Mouse (Mus musculus) ES-E14 (cell line): ENCODE data around the gene Zfp366. TPM values are rescaled to one million over a fixed set of nuclear protein-coding genes. Genes with fewer than 3 reads are reported as not detected.

Experiments
- DNase-seq: peaks from one replicate; pipeline ENCODE4 v3.0.0-alpha.2; 2013; ENCODE audit warnings: low read depth, low spot score
- H3K27ac ChIP-seq: 2 replicates; pipeline ENCODE4 v1.5.1; 2012; ENCODE audit warnings: low read depth, mild to moderate bottlenecking, low read length, moderate library complexity, mixed read lengths; ENCODE audit not compliant: poor library complexity, insufficient read depth, severe bottlenecking
- H3K36me3 ChIP-seq: 2 replicates; pipeline ENCODE4 v1.6.1; 2012; ENCODE audit warnings: mild to moderate bottlenecking, low read length, moderate library complexity, mixed read lengths; ENCODE audit not compliant: control insufficient read depth, poor library complexity, insufficient read depth, severe bottlenecking
- H3K4me1 ChIP-seq, 2 experiments: fragments of 150-350 bp in 1 of 2; sonication (generic) in 1 of 2; 2 replicates each; pipeline ENCODE4 v1.6.1; 2012; ENCODE audit warnings: low read length in 2 of 2, mild to moderate bottlenecking in 1 of 2, mixed read lengths in 1 of 2; ENCODE audit not compliant: control insufficient read depth in 2 of 2, insufficient read depth in 2 of 2, poor library complexity in 1 of 2
- H3K4me3 ChIP-seq, 2 experiments: fragments of 150-350 bp in 1 of 2; sonication (generic) in 1 of 2; 2 replicates each; pipeline ENCODE4 v1.5.1; 2012; ENCODE audit warnings: low read length in 2 of 2, low read depth in 1 of 2, mild to moderate bottlenecking in 1 of 2, mixed read lengths in 1 of 2; ENCODE audit not compliant: insufficient read depth in 1 of 2, poor library complexity in 1 of 2, severe bottlenecking in 1 of 2
- H3K9ac ChIP-seq: 2 replicates; pipeline ENCODE4 v1.6.1; 2012; ENCODE audit warnings: low read depth, mild to moderate bottlenecking, low read length, mixed read lengths; ENCODE audit not compliant: poor library complexity, insufficient read depth, severe bottlenecking
- H3K9me3 ChIP-seq: fragments of 150-350 bp; sonication (generic); 2 replicates; pipeline ENCODE4 v1.6.1; 2012; ENCODE audit warnings: low read depth, mild to moderate bottlenecking, low read length; ENCODE audit not compliant: control insufficient read depth, insufficient read depth
- CHD2 ChIP-seq: IDR thresholded peaks from 2 replicates; pipeline ENCODE4 v1.6.1; 2014; ENCODE audit warnings: mild to moderate bottlenecking, low read depth, low read length, inconsistent platforms
- HCFC1 ChIP-seq: IDR thresholded peaks from 2 replicates; pipeline ENCODE4 v1.6.1; 2012; ENCODE audit warnings: low read length, inconsistent platforms, borderline replicate concordance; ENCODE audit not compliant: insufficient read depth
- MAFK ChIP-seq: IDR thresholded peaks from 2 replicates; pipeline ENCODE4 v1.6.1; 2014; ENCODE audit warnings: mild to moderate bottlenecking, low read depth, low read length, inconsistent platforms; ENCODE audit not compliant: insufficient read depth
- ZC3H11A ChIP-seq: IDR thresholded peaks from 2 replicates; pipeline ENCODE4 v1.6.1; 2012; ENCODE audit warnings: low read depth, mild to moderate bottlenecking, inconsistent platforms, low read length, borderline replicate concordance
- ZNF384 ChIP-seq: IDR thresholded peaks from 2 replicates; pipeline ENCODE4 v1.6.1; 2012; ENCODE audit warnings: low read depth, low read length, inconsistent platforms
- in situ Hi-C, 2 experiments: fragments of 600-800 bp; cut with MboI; formaldehyde crosslinking; loops; one replicate each; pipeline ENCODE4 v1.15.1; 2025; ENCODE audit warnings: low sequenced_read_pairs in 2 of 2, inconsistent platforms in 1 of 2; ENCODE audit not compliant: unreplicated experiment in 2 of 2
- total RNA-seq: library from RNA; depleted of rRNA; stranded (reverse); fragments of 300-350 nt; gene quantifications from 2 replicates; pipeline ENCODE4 v1.2.3, GENCODE M21; 2012

The Zfp366 gene
- total RNA-seq, 1 experiment, result 0.04 TPM

- Histone ChIP-seq H3K36me3 (no peaks in the 10 kb centered on the region), H3K4me1 (no peaks in the 10 kb centered on the region), H3K9me3 (no peaks in the 10 kb centered on the region), H3K9ac (no peak overlapping the region), H3K27ac (no peak overlapping the region), H3K4me3 (no peak overlapping the region)
- in situ Hi-C loops, result no loop called here
- DNase-seq, result no peak
- TF ChIP-seq ZC3H11A (no peak), MAFK (no peak), HCFC1 (no peak), ZNF384 (no peak), CHD2 (no peak)
Measured at GRCm38 (mm10) chr13:99225374-99226240, 41.0 kb downstream of the Zfp366 start.

GRCm38 (mm10) chr13:99226809-99227208 lies 42.2 kb downstream of the Zfp366 start:
- H3K9ac ChIP-seq, result no peak overlapping the region
- no peak overlapping the region for H3K4me3 ChIP-seq
- no peak for DNase-seq
- in situ Hi-C loops, result no loop called here
- H3K9me3 ChIP-seq, result no peaks in the 10 kb centered on the region
- H3K27ac ChIP-seq, result no peak overlapping the region
- H3K4me1 ChIP-seq, result no peaks in the 10 kb centered on the region
- no peaks in the 10 kb centered on the region for H3K36me3 ChIP-seq
- TF ChIP-seq CHD2 (no peak), MAFK (no peak), ZNF384 (no peak), ZC3H11A (no peak), HCFC1 (no peak)

GRCm38 (mm10) chr13:99227456-99228250 lies 43.0 kb downstream of the Zfp366 start:
- Histone ChIP-seq H3K9me3 (no peaks in the 10 kb centered on the region), H3K27ac (no peak overlapping the region), H3K36me3 (no peaks in the 10 kb centered on the region), H3K9ac (no peak overlapping the region), H3K4me3 (no peak overlapping the region), H3K4me1 (no peaks in the 10 kb centered on the region)
- no peak for TF ChIP-seq ZNF384
- TF ChIP-seq MAFK, result no peak
- TF ChIP-seq CHD2, result no peak
- in situ Hi-C loops, result no loop called here
- no peak for DNase-seq

- H3K27ac ChIP-seq, result no peak overlapping the region
Measured at GRCm38 (mm10) chr13:99228821-99229570, 44.4 kb downstream of the Zfp366 start.

More at GRCm38 (mm10) chr13:99228821-99229570, 44.4 kb downstream of the Zfp366 start:
- H3K9ac ChIP-seq, result no peak overlapping the region
- no peaks in the 10 kb centered on the region for H3K9me3 ChIP-seq
- no peak for TF ChIP-seq CHD2
- TF ChIP-seq ZNF384, result no peak
- TF ChIP-seq MAFK, result no peak
- TF ChIP-seq HCFC1, result no peak
- no peak for TF ChIP-seq ZC3H11A
- no peaks in the 10 kb centered on the region for H3K36me3 ChIP-seq
- DNase-seq, result no peak
- H3K4me3 ChIP-seq, result 0 out of 4 replicates have a peak overlapping the region, but pooled peaks of 1 of the 2 experiments have one; percentile 33
- in situ Hi-C loops, result no loop called here
- H3K4me1 ChIP-seq, result no peaks in the 10 kb centered on the region
